Mouse (Mus musculus): ENCODE measurements around the gene Nob1.

Nob1 gene

GRCm38 (mm10) chr8:107385063-107385462 lies 39.8 kb downstream of the Nob1 start:
- no peak for DNase-seq

GRCm38 (mm10) chr8:107384651-107385050 lies 40.2 kb downstream of the Nob1 start:
- DNase-seq, result no peak

GRCm38 (mm10) chr8:107382898-107383297 lies 42.0 kb downstream of the Nob1 start:
- no peak for DNase-seq

- DNase-seq, result no peak
These were observed 43.2 kb downstream of the Nob1 start for GRCm38 (mm10) chr8:107381666-107382065.

GRCm38 (mm10) chr8:107380734-107381133 lies 44.1 kb downstream of the Nob1 start:
- DNase-seq, result no peak

- no peak for DNase-seq
These were observed 47.5 kb downstream of the Nob1 start for GRCm38 (mm10) chr8:107377346-107377745.

- no peak for DNase-seq
These were observed 54.5 kb downstream of the Nob1 start for GRCm38 (mm10) chr8:107370311-107370710.
